Mouse (Mus musculus) small intestine, adult 2 months (tissue): ENCODE data around the gene Olfr510. TPM values are rescaled to one million over a fixed set of nuclear protein-coding genes. Genes with fewer than 3 reads are reported as not detected.

Source experiments
- H3K27ac ChIP-seq: fragments of 200-500 bp; 2 replicates; pipeline ENCODE4 v1.5.1; 2012; ENCODE audit warnings: low read depth, low read length, control low read depth, inconsistent platforms; ENCODE audit not compliant: insufficient read depth
- H3K27me3 ChIP-seq: fragments of 200-500 bp; 2 replicates; pipeline ENCODE4 v1.6.1; 2012; ENCODE audit warnings: mild to moderate bottlenecking, moderate library complexity, low read length, inconsistent platforms; ENCODE audit not compliant: control insufficient read depth, insufficient read depth
- H3K36me3 ChIP-seq: fragments of 200-500 bp; 2 replicates; pipeline ENCODE4 v1.6.1; 2012; ENCODE audit warnings: mild to moderate bottlenecking, low read length, control low read depth, inconsistent platforms; ENCODE audit not compliant: control insufficient read depth, insufficient read depth
- H3K4me1 ChIP-seq: fragments of 200-500 bp; 2 replicates; pipeline ENCODE4 v1.6.1; 2012; ENCODE audit warnings: low read length, inconsistent platforms, mixed read lengths; ENCODE audit not compliant: control insufficient read depth, insufficient read depth, insufficient read length
- H3K4me3 ChIP-seq: fragments of 200-500 bp; 2 replicates; pipeline ENCODE4 v1.5.1; 2012; ENCODE audit warnings: low read depth, mild to moderate bottlenecking, control low read depth, inconsistent platforms, low read length, moderate library complexity
- CTCF ChIP-seq: fragments of 200-500 bp; IDR thresholded peaks from 2 replicates; pipeline ENCODE4 v1.5.1; 2012; ENCODE audit warnings: low read depth, mild to moderate bottlenecking, control low read depth, inconsistent platforms, low read length, moderate library complexity, mixed read lengths; ENCODE audit not compliant: insufficient replicate concordance, insufficient read length; ENCODE audit errors: extremely low read depth
- POLR2A ChIP-seq: fragments of 200-500 bp; IDR thresholded peaks from 2 replicates; pipeline ENCODE4 v1.6.1; 2012; ENCODE audit warnings: low read depth, mild to moderate bottlenecking, control low read depth, inconsistent platforms, low read length, moderate library complexity
- polyA plus RNA-seq: library from polyadenylated mRNA; depleted of rRNA; stranded (reverse); fragments of >200 nt; gene quantifications from 2 replicates; pipeline ENCODE4 v1.2.3, GENCODE M21; 2012; rRNA removed

Gene Olfr510
- polyA plus RNA-seq, 1 experiment = not detected

DNA sequence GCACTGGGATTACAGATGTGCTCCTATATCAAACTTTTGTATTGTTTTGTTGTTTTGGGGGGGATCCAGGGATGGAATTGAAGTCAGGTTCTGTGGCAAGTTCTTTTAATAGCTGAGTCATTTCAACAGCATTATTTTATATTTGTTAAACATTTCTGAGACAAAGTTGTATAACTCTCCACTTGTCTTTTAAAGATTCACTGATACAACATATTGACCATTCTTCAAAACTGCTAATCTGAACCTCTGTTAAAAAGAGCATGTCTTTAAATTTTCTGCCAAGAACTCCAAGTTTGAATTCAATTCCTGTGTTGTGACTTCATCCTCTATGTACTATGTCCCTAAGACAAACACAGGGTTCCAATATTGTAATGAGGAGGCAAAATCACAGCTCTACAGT lies 46.8 kb downstream of the Olfr510 start, which contains the start of gene Olfr512:
TSS of gene Olfr512 (plus strand) at position 301 of the 400 bp plus-strand sequence.
- TF ChIP-seq POLR2A (no peak), CTCF (no peak)
- Histone ChIP-seq H3K36me3 (no peaks in the 10 kb centered on the region), H3K27me3 (no peaks in the 10 kb centered on the region), H3K27ac (no peak within 1 kb of the TSS), H3K4me1 (no peaks in the 10 kb centered on the region), H3K4me3 (no peak within 1 kb of the TSS)

Other genes with a start within 250 kb of the Olfr510 start
- not detected in 2 replicates for gene Olfr497, start 246.0 kb upstream of the Olfr510 start, polyA plus RNA-seq
- not detected in 2 replicates for gene Olfr498, start 201.1 kb upstream of the Olfr510 start, polyA plus RNA-seq
- not detected in 2 replicates for gene Olfr502, start 141.4 kb upstream of the Olfr510 start, polyA plus RNA-seq
- not detected in 2 replicates for gene Olfr503, start 121.9 kb upstream of the Olfr510 start, polyA plus RNA-seq
- not detected in 2 replicates for gene Olfr504, start 100.6 kb upstream of the Olfr510 start, polyA plus RNA-seq
- not detected in 2 replicates for gene Olfr506, start 55.6 kb upstream of the Olfr510 start, polyA plus RNA-seq
- not detected in 2 replicates for gene Olfr507, start 44.6 kb upstream of the Olfr510 start, polyA plus RNA-seq
- not detected in 2 replicates for gene Olfr508, start 36.4 kb upstream of the Olfr510 start, polyA plus RNA-seq
- gene Olfr509, start 14.5 kb upstream of the Olfr510 start, polyA plus RNA-seq = not detected in 2 replicates
- gene Olfr512, start 46.9 kb downstream of the Olfr510 start, polyA plus RNA-seq = not detected in 2 replicates
- gene Olfr513, start 84.6 kb downstream of the Olfr510 start, polyA plus RNA-seq = not detected in 2 replicates
- not detected in 2 replicates for gene Olfr514, start 159.6 kb downstream of the Olfr510 start, polyA plus RNA-seq
- not detected in 2 replicates for gene Olfr516, start 184.1 kb downstream of the Olfr510 start, polyA plus RNA-seq
- gene Olfr517, start 206.0 kb downstream of the Olfr510 start, polyA plus RNA-seq = not detected in 2 replicates
- not detected in 2 replicates for gene Olfr518, start 218.6 kb downstream of the Olfr510 start, polyA plus RNA-seq
- not detected in 2 replicates for gene Olfr519, start 228.0 kb downstream of the Olfr510 start, polyA plus RNA-seq